Mouse (Mus musculus): ENCODE results near the gene Zfp646. TPM values are rescaled to one million over a fixed set of nuclear protein-coding genes. Genes with fewer than 3 reads are reported as not detected.
"Not testable (repeated sequence)": the region's sequence is repeated elsewhere in the genome, so short reads cannot be mapped to it uniquely, and the experiment has no call there.

The Zfp646 gene
- total RNA-seq, 2 experiments from 2014 or later: 12.4 to 12.6 TPM

- DNase-seq (ENCODE audit: low spot score): no peak
Measured at GRCm38 (mm10) chr7:127880431-127880830, 4.4 kb downstream of the Zfp646 start.

- DNase-seq (ENCODE audit: low spot score): peak; percentile 76
Measured at GRCm38 (mm10) chr7:127885951-127886350, 9.9 kb downstream of the Zfp646 start.

- DNase-seq (ENCODE audit: low spot score): no peak
Measured at GRCm38 (mm10) chr7:127886551-127886950, 10.5 kb downstream of the Zfp646 start.

- no peak for DNase-seq (ENCODE audit: low spot score)
Measured at GRCm38 (mm10) chr7:127887191-127887590, 11.2 kb downstream of the Zfp646 start.

- no peak for DNase-seq (ENCODE audit: low spot score)
Measured at GRCm38 (mm10) chr7:127887781-127888180, 11.8 kb downstream of the Zfp646 start.

- DNase-seq (ENCODE audit: low spot score): no peak
Measured at GRCm38 (mm10) chr7:127888821-127889220, 12.8 kb downstream of the Zfp646 start.

- DNase-seq (ENCODE audit: low spot score): no peak
Measured at GRCm38 (mm10) chr7:127890798-127891197, 14.8 kb downstream of the Zfp646 start, which contains the start of gene Prss53. TSS of gene Prss53 (minus strand) at chr7:127890970.

GRCm38 (mm10) chr7:127894480-127894879 is 18.5 kb downstream of the Zfp646 start:
- DNase-seq (ENCODE audit: low spot score): no peak

GRCm38 (mm10) chr7:127895442-127895841 is 19.4 kb downstream of the Zfp646 start, which contains the start of the genes Gm21974 and Vkorc1:
TSS of gene Gm21974 (minus strand) at chr7:127895454.
TSS of gene Vkorc1 (minus strand) at chr7:127895617.
- DNase-seq (ENCODE audit: low spot score): peak; percentile 97

GRCm38 (mm10) chr7:127895891-127896290 is 19.9 kb downstream of the Zfp646 start:
- not testable (repeated sequence) for DNase-seq (ENCODE audit: low spot score)

GRCm38 (mm10) chr7:127896384-127896783 is 20.4 kb downstream of the Zfp646 start:
- peak; percentile 60 for DNase-seq (ENCODE audit: low spot score)

- no peak for DNase-seq (ENCODE audit: low spot score)
Measured at GRCm38 (mm10) chr7:127897542-127897941, 21.5 kb downstream of the Zfp646 start.

GRCm38 (mm10) chr7:127898179-127898956 is 22.3 kb downstream of the Zfp646 start:
- DNase-seq (ENCODE audit: low spot score): no peak

GRCm38 (mm10) chr7:127899997-127900396 is 24.0 kb downstream of the Zfp646 start:
- no peak for DNase-seq (ENCODE audit: low spot score)

GRCm38 (mm10) chr7:127901772-127902171 is 25.8 kb downstream of the Zfp646 start:
- no peak for DNase-seq (ENCODE audit: low spot score)

- DNase-seq (ENCODE audit: low spot score): peak; percentile 84
Measured at GRCm38 (mm10) chr7:127903971-127904796, 28.2 kb downstream of the Zfp646 start, which contains the start of gene Bckdk. TSS of gene Bckdk (plus strand) at chr7:127904082.

GRCm38 (mm10) chr7:127907939-127908338 is 31.9 kb downstream of the Zfp646 start:
- DNase-seq (ENCODE audit: low spot score): no peak

- DNase-seq (ENCODE audit: low spot score): peak; percentile 68
Measured at GRCm38 (mm10) chr7:127908656-127909055, 32.6 kb downstream of the Zfp646 start.

- DNase-seq (ENCODE audit: low spot score): peak; percentile 90
Measured at GRCm38 (mm10) chr7:127912190-127912871, 36.3 kb downstream of the Zfp646 start, which contains the start of gene Kat8. TSS of gene Kat8 (plus strand) at chr7:127912516.

GRCm38 (mm10) chr7:127912938-127913337 is 36.9 kb downstream of the Zfp646 start:
- DNase-seq (ENCODE audit: low spot score): no peak

GRCm38 (mm10) chr7:127915293-127915692 is 39.3 kb downstream of the Zfp646 start:
- DNase-seq (ENCODE audit: low spot score): no peak
